Mouse (Mus musculus): ENCODE data around the gene Kitl.
A peak's percentile ranks its signal among the peaks of the same experiment; 100 is the strongest.

The Kitl gene

GRCm38 (mm10) chr10:100127837-100128743 lies 112.7 kb downstream of the Kitl start:
- peak; percentile 25 to 68 for DNase-seq

GRCm38 (mm10) chr10:100131657-100132056 lies 116.2 kb downstream of the Kitl start:
- DNase-seq: no peak

GRCm38 (mm10) chr10:100132304-100132703 lies 116.9 kb downstream of the Kitl start:
- no peak for DNase-seq

GRCm38 (mm10) chr10:100138552-100138951 lies 123.1 kb downstream of the Kitl start:
- DNase-seq: no peak

GRCm38 (mm10) chr10:100148123-100148522 lies 132.7 kb downstream of the Kitl start:
- no peak for DNase-seq

Measured in lung, postnatal 4 days (tissue).